Mouse (Mus musculus) adrenal gland, adult 18-20 months (tissue): Measurements from ENCODE around the gene Hist1h4c. TPM values are rescaled to one million over a fixed set of nuclear protein-coding genes. Genes with fewer than 3 reads are reported as not detected.
"Not testable (repeated sequence)": the region's sequence is repeated elsewhere in the genome, so short reads cannot be mapped to it uniquely, and the experiment has no call there.

ENCODE experiments used
- DNase-seq, 2 experiments: peaks; one replicate each; pipeline ENCODE4 v3.0.0; 2021 to 2022; ENCODE audit warnings: low spot score in 2 of 2
- total RNA-seq, 2 experiments: library from RNA; stranded (reverse); gene quantifications; 1 replicate in 1 of 2; 2 replicates in 1 of 2; pipeline ENCODE4 v1.2.3; 2021

Gene Hist1h4c
- total RNA-seq, 2 experiments from 2014 or later = 79.0 to 94.6 TPM

- peak in 1 of 2 experiments; percentile 33 for DNase-seq
Measured at GRCm38 (mm10) chr13:23697491-23698299, 559 bp downstream of the Hist1h4c start.

GRCm38 (mm10) chr13:23696061-23696474 is 2.2 kb downstream of the Hist1h4c start:
- no peak for DNase-seq

- no peak for DNase-seq
Measured at GRCm38 (mm10) chr13:23695514-23695913, 2.7 kb downstream of the Hist1h4c start, which contains the start of gene Hist1h1t. Hist1h1t (plus strand) TSS chr13:23695814.

- no peak for DNase-seq
Measured at GRCm38 (mm10) chr13:23694956-23695355, 3.3 kb downstream of the Hist1h4c start.

GRCm38 (mm10) chr13:23693856-23694440 is 4.3 kb downstream of the Hist1h4c start:
- no peak for DNase-seq

GRCm38 (mm10) chr13:23689459-23689858 is 8.8 kb downstream of the Hist1h4c start:
- DNase-seq = no peak

GRCm38 (mm10) chr13:23688956-23689355 is 9.3 kb downstream of the Hist1h4c start:
- DNase-seq = no peak

GRCm38 (mm10) chr13:23687907-23688306 is 10.3 kb downstream of the Hist1h4c start:
- no peak for DNase-seq

- no peak for DNase-seq
Measured at GRCm38 (mm10) chr13:23687181-23687580, 11.1 kb downstream of the Hist1h4c start.

- DNase-seq = no peak
Measured at GRCm38 (mm10) chr13:23685966-23686365, 12.3 kb downstream of the Hist1h4c start.

GRCm38 (mm10) chr13:23685121-23685861 is 13.0 kb downstream of the Hist1h4c start:
- no peak for DNase-seq

- DNase-seq = peak in 1 of 2 experiments; percentile 23
Measured at GRCm38 (mm10) chr13:23684295-23684945, 13.8 kb downstream of the Hist1h4c start.

GRCm38 (mm10) chr13:23683755-23684281 is 14.4 kb downstream of the Hist1h4c start, which contains the start of the genes Hist1h2ac and Hist1h2bc:
Hist1h2ac (minus strand) TSS chr13:23683948.
Hist1h2bc (plus strand) TSS chr13:23684199.
- DNase-seq = peak; percentile 72 to 85

GRCm38 (mm10) chr13:23682947-23683754 is 15.1 kb downstream of the Hist1h4c start:
- DNase-seq = not testable (repeated sequence)

- no peak for DNase-seq
Measured at GRCm38 (mm10) chr13:23682623-23682946, 15.7 kb downstream of the Hist1h4c start.

- no peak for DNase-seq
Measured at GRCm38 (mm10) chr13:23681990-23682582, 16.2 kb downstream of the Hist1h4c start.

GRCm38 (mm10) chr13:23662536-23662935 is 35.7 kb downstream of the Hist1h4c start:
- no peak for DNase-seq

- no peak for DNase-seq
Measured at GRCm38 (mm10) chr13:23659636-23660366, 38.5 kb downstream of the Hist1h4c start.
